Mouse (Mus musculus): ENCODE results near the gene Dhrs7c. TPM values are rescaled to one million over a fixed set of nuclear protein-coding genes. Genes with fewer than 3 reads are reported as not detected.
A peak's percentile ranks its signal among the peaks of the same experiment; 100 is the strongest.

Gene Dhrs7c
- polyA plus RNA-seq, 1 experiment = not detected

GRCm38 (mm10) chr11:67774379-67774778, 23.6 kb upstream of the Dhrs7c start, which contains the start of gene Gsg1l2:
Gsg1l2 (plus strand) TSS chr11:67774608.
- H3K9me3 ChIP-seq (replicated peaks; ENCODE audit: control insufficient read depth, insufficient read depth, low read length, poor library complexity, severe bottlenecking) = no peaks in the 10 kb centered on the region
- H3K9ac ChIP-seq (ENCODE audit: low read depth, poor library complexity, severe bottlenecking) = no peak within 1 kb of the TSS
- no peaks in the 10 kb centered on the region for H3K36me3 ChIP-seq (ENCODE audit: control insufficient read depth, insufficient read depth, low read length, poor library complexity, severe bottlenecking)

GRCm38 (mm10) chr11:67790182-67790581, 7.8 kb upstream of the Dhrs7c start:
- Histone ChIP-seq H3K9me3 (replicated peaks; ENCODE audit: control insufficient read depth, insufficient read depth, low read length, poor library complexity, severe bottlenecking) (no peaks in the 10 kb centered on the region), H3K4me1 (ENCODE audit: control insufficient read depth, insufficient read depth, low read length) (no peaks in the 10 kb centered on the region), H3K36me3 (ENCODE audit: control insufficient read depth, insufficient read depth, low read length, poor library complexity, severe bottlenecking) (no peaks in the 10 kb centered on the region), H3K27ac (ENCODE audit: insufficient read depth, low read length) (no peak overlapping the region), H3K4me3 (ENCODE audit: low read depth, low read length) (no peak overlapping the region), H3K27me3 (ENCODE audit: control insufficient read depth, insufficient read depth, low read length, poor library complexity, severe bottlenecking) (no peaks in the 10 kb centered on the region), H3K9ac (ENCODE audit: low read depth, poor library complexity, severe bottlenecking) (no peak overlapping the region)
- TF ChIP-seq EP300 (IDR thresholded peaks at IDR 0.05; ENCODE audit: insufficient read depth, low read depth, low read length) (no peak), CTCF (IDR thresholded peaks at IDR 0.05; ENCODE audit: low read depth, low read length) (no peak)

More at GRCm38 (mm10) chr11:67774379-67774778, 23.6 kb upstream of the Dhrs7c start, which contains the start of gene Gsg1l2:
- no peaks in the 10 kb centered on the region for H3K27me3 ChIP-seq (ENCODE audit: control insufficient read depth, insufficient read depth, low read length, poor library complexity, severe bottlenecking)
- TF ChIP-seq CTCF (IDR thresholded peaks at IDR 0.05; ENCODE audit: low read depth, low read length) = no peak
- no peaks in the 10 kb centered on the region for H3K4me1 ChIP-seq (ENCODE audit: control insufficient read depth, insufficient read depth, low read length)
- H3K4me3 ChIP-seq (ENCODE audit: low read depth, low read length) = no peak within 1 kb of the TSS
- H3K27ac ChIP-seq (ENCODE audit: insufficient read depth, low read length) = no peak within 1 kb of the TSS

GRCm38 (mm10) chr11:67800130-67800723, 2.2 kb downstream of the Dhrs7c start:
- no peaks in the 10 kb centered on the region for H3K9me3 ChIP-seq (replicated peaks; ENCODE audit: control insufficient read depth, insufficient read depth, low read length, poor library complexity, severe bottlenecking)
- no peaks in the 10 kb centered on the region for H3K4me1 ChIP-seq (ENCODE audit: control insufficient read depth, insufficient read depth, low read length)
- no peaks in the 10 kb centered on the region for H3K27me3 ChIP-seq (ENCODE audit: control insufficient read depth, insufficient read depth, low read length, poor library complexity, severe bottlenecking)
- H3K9ac ChIP-seq (ENCODE audit: low read depth, poor library complexity, severe bottlenecking) = no peak overlapping the region
- H3K4me3 ChIP-seq (ENCODE audit: low read depth, low read length) = no peak overlapping the region
- H3K27ac ChIP-seq (ENCODE audit: insufficient read depth, low read length) = no peak overlapping the region
- TF ChIP-seq CTCF (IDR thresholded peaks at IDR 0.05; ENCODE audit: low read depth, low read length) (no peak), EP300 (IDR thresholded peaks at IDR 0.05; ENCODE audit: insufficient read depth, low read depth, low read length) (no peak), POLR2A (IDR thresholded peaks at IDR 0.05; ENCODE audit: insufficient read depth, low read length) (no peak)
- H3K36me3 ChIP-seq (ENCODE audit: control insufficient read depth, insufficient read depth, low read length, poor library complexity, severe bottlenecking) = no peaks in the 10 kb centered on the region

GRCm38 (mm10) chr11:67801169-67801568, 3.2 kb downstream of the Dhrs7c start:
- H3K4me1 ChIP-seq (ENCODE audit: control insufficient read depth, insufficient read depth, low read length) = no peaks in the 10 kb centered on the region
- H3K27me3 ChIP-seq (ENCODE audit: control insufficient read depth, insufficient read depth, low read length, poor library complexity, severe bottlenecking) = no peaks in the 10 kb centered on the region
- no peaks in the 10 kb centered on the region for H3K9me3 ChIP-seq (replicated peaks; ENCODE audit: control insufficient read depth, insufficient read depth, low read length, poor library complexity, severe bottlenecking)
- H3K36me3 ChIP-seq (ENCODE audit: control insufficient read depth, insufficient read depth, low read length, poor library complexity, severe bottlenecking) = no peaks in the 10 kb centered on the region
- H3K9ac ChIP-seq (ENCODE audit: low read depth, poor library complexity, severe bottlenecking) = no peak overlapping the region
- TF ChIP-seq POLR2A (IDR thresholded peaks at IDR 0.05; ENCODE audit: insufficient read depth, low read length) = no peak
- TF ChIP-seq CTCF (IDR thresholded peaks at IDR 0.05; ENCODE audit: low read depth, low read length) = no peak
- TF ChIP-seq EP300 (IDR thresholded peaks at IDR 0.05; ENCODE audit: insufficient read depth, low read depth, low read length) = no peak
- H3K27ac ChIP-seq (ENCODE audit: insufficient read depth, low read length) = no peak overlapping the region
- no peak overlapping the region for H3K4me3 ChIP-seq (ENCODE audit: low read depth, low read length)

- Histone ChIP-seq H3K4me3 (ENCODE audit: low read depth, low read length) (no peak overlapping the region), H3K27me3 (ENCODE audit: control insufficient read depth, insufficient read depth, low read length, poor library complexity, severe bottlenecking) (no peaks in the 10 kb centered on the region), H3K9ac (ENCODE audit: low read depth, poor library complexity, severe bottlenecking) (no peak overlapping the region), H3K4me1 (ENCODE audit: control insufficient read depth, insufficient read depth, low read length) (peaks cover 2% of the 10 kb centered on the region), H3K36me3 (ENCODE audit: control insufficient read depth, insufficient read depth, low read length, poor library complexity, severe bottlenecking) (no peaks in the 10 kb centered on the region; the same call in 1 of the 2 replicates), H3K9me3 (replicated peaks; ENCODE audit: control insufficient read depth, insufficient read depth, low read length, poor library complexity, severe bottlenecking) (no peaks in the 10 kb centered on the region), H3K27ac (ENCODE audit: insufficient read depth, low read length) (no peak overlapping the region)
- TF ChIP-seq POLR2A (IDR thresholded peaks at IDR 0.05; ENCODE audit: insufficient read depth, low read length) (no peak), CTCF (IDR thresholded peaks at IDR 0.05; ENCODE audit: low read depth, low read length) (peak; percentile 46), EP300 (IDR thresholded peaks at IDR 0.05; ENCODE audit: insufficient read depth, low read depth, low read length) (no peak)
These were observed 7.6 kb downstream of the Dhrs7c start for GRCm38 (mm10) chr11:67805538-67805937.

- no peak overlapping the region for H3K27ac ChIP-seq (ENCODE audit: insufficient read depth, low read length)
- TF ChIP-seq POLR2A (IDR thresholded peaks at IDR 0.05; ENCODE audit: insufficient read depth, low read length) = no peak
- TF ChIP-seq EP300 (IDR thresholded peaks at IDR 0.05; ENCODE audit: insufficient read depth, low read depth, low read length) = no peak
- TF ChIP-seq CTCF (IDR thresholded peaks at IDR 0.05; ENCODE audit: low read depth, low read length) = no peak
- no peak overlapping the region for H3K4me3 ChIP-seq (ENCODE audit: low read depth, low read length)
- peaks cover 2% of the 10 kb centered on the region for H3K4me1 ChIP-seq (ENCODE audit: control insufficient read depth, insufficient read depth, low read length)
- no peaks in the 10 kb centered on the region for H3K9me3 ChIP-seq (replicated peaks; ENCODE audit: control insufficient read depth, insufficient read depth, low read length, poor library complexity, severe bottlenecking)
- no peaks in the 10 kb centered on the region; the same call in 1 of the 2 replicates for H3K36me3 ChIP-seq (ENCODE audit: control insufficient read depth, insufficient read depth, low read length, poor library complexity, severe bottlenecking)
- H3K9ac ChIP-seq (ENCODE audit: low read depth, poor library complexity, severe bottlenecking) = no peak overlapping the region
- no peaks in the 10 kb centered on the region for H3K27me3 ChIP-seq (ENCODE audit: control insufficient read depth, insufficient read depth, low read length, poor library complexity, severe bottlenecking)
These were observed 9.0 kb downstream of the Dhrs7c start for GRCm38 (mm10) chr11:67806832-67807597.

All from ES-Bruce4 (cell line).